ENCODE assay signal across 13 mouse cellular contexts in the genomic region with DNA sequence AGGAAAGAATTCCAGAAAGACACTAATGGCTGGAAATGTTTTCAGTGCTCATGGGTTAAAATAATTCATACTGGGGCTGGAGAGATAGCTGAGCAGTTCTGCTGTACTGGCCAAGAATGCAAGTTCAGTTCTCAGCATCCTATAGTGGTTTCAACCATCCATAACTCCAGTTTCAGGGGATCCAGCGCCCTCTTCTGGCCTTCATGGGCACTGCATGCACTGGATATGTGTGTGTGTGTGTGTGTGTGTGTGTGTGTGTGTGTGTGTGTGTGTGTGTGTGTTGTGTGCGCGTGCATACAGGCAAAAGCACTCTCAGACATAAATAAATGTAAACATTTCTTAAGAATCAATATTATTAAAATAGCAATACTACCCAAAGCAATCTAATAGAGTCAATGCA. TPM values are rescaled to one million over a fixed set of nuclear protein-coding genes. Genes with fewer than 3 reads are reported as not detected.
DNase-seq lines count a peak whose midpoint lies in the region; ATAC-seq and TF ChIP-seq lines count a peak whose summit lies in the region.
"Had no signal": no experiment of that assay in that cellular context is flagged by ENCODE, and none has a peak within 500 bp of the region (broad histone marks: within the 10 kb centered on the region; RNA-seq: fewer than 3 reads in every experiment).

No protein-coding gene starts in this region.

- no peaks in the 10 kb centered on the region for H3K36me3 ChIP-seq in forebrain, postnatal 0 days (ENCODE audit: insufficient read depth)
- H3K36me3 ChIP-seq in forebrain, embryonic 16.5 days (ENCODE audit: control insufficient read depth, insufficient read depth): no peaks in the 10 kb centered on the region
- H3K36me3 ChIP-seq in liver, embryonic 14.5 days (replicated peaks; ENCODE audit: control insufficient read depth, insufficient read depth, low read depth): no peaks in the 10 kb centered on the region
- H3K36me3 ChIP-seq in ES-E14 (ENCODE audit: control insufficient read depth, insufficient read depth, low read length, poor library complexity, severe bottlenecking): no peaks in the 10 kb centered on the region

- WGBS in forebrain, postnatal 0 days: 61% methylated on average over 3 of the region's 3 CpGs
- WGBS in forebrain, embryonic 16.5 days: 63% methylated on average over 3 of the region's 3 CpGs
- 49% methylated on average over 3 of the region's 3 CpGs for WGBS in liver, embryonic 14.5 days (ENCODE audit: insufficient replicate concordance)

- no peak overlapping the region for H3K27ac ChIP-seq in forebrain, postnatal 0 days (ENCODE audit: low read depth, low read length)
- no peak overlapping the region for H3K27ac ChIP-seq in forebrain, embryonic 16.5 days (ENCODE audit: low read length)
- H3K27ac ChIP-seq in liver, embryonic 14.5 days: no peak overlapping the region
- H3K27ac ChIP-seq in ES-E14 (ENCODE audit: insufficient read depth, low read depth, low read length, poor library complexity, severe bottlenecking): no peak overlapping the region

- TF ChIP-seq CTCF in forebrain, postnatal 0 days (IDR thresholded peaks at IDR 0.05; ENCODE audit: low read depth): peak; percentile 60
- TF ChIP-seq CTCF in liver, embryonic 14.5 days (IDR thresholded peaks at IDR 0.05; ENCODE audit: low read depth): peak; percentile 71

- in situ Hi-C loops in ES-E14 (cut with MboI; ENCODE audit: low sequenced_read_pairs in 2 of 2, unreplicated experiment in 2 of 2): no loop called here

- ATAC-seq in forebrain, postnatal 0 days: no peak
- ATAC-seq in forebrain, embryonic 16.5 days: no peak
- ATAC-seq in liver, embryonic 14.5 days (ENCODE audit: insufficient read depth): no peak

- DNase-seq in forebrain, postnatal 0 days: no peak
- DNase-seq in liver, embryonic 14.5 days (ENCODE audit: low read depth in 3 of 3, low spot score in 3 of 3): no peak
- DNase-seq in liver: no peak
- no peak for DNase-seq in ES-E14 (ENCODE audit: low read depth, low spot score)
- peak; percentile 44 to 57 for DNase-seq in natural killer cell, adult 2 months (ENCODE audit: low spot score in 2 of 2)
- DNase-seq in frontal cortex, adult 2 months (ENCODE audit: extremely low spot score in 1 of 2, low spot score in 1 of 2): no peak
- DNase-seq in c-Kit-positive CD71-positive TER-119-positive erythroid progenitor cells, embryonic 14.5 days (ENCODE audit: low spot score): no peak
- DNase-seq: adrenal gland, postnatal 10 days; gastrocnemius, postnatal 25 days; layer of hippocampus, postnatal 36 days; lung, adult 18-20 months had no signal

- no peak overlapping the region for H3K9ac ChIP-seq in forebrain, postnatal 0 days
- no peak overlapping the region for H3K9ac ChIP-seq in forebrain, embryonic 16.5 days (replicated peaks; ENCODE audit: low read depth, low read length)
- H3K9ac ChIP-seq in liver, embryonic 14.5 days (replicated peaks): no peak overlapping the region
- no peak overlapping the region for H3K9ac ChIP-seq in ES-E14 (ENCODE audit: insufficient read depth, low read depth, low read length, poor library complexity, severe bottlenecking)

- 0 out of 2 replicates have a peak, but pooled peaks cover 2% of the 10 kb centered on the region for H3K9me3 ChIP-seq in forebrain, postnatal 0 days (ENCODE audit: low read length)
- H3K9me3 ChIP-seq in forebrain, embryonic 16.5 days (ENCODE audit: control insufficient read depth, low read length): no peaks in the 10 kb centered on the region
- H3K9me3 ChIP-seq in liver, embryonic 14.5 days (ENCODE audit: control insufficient read depth, low read length): no peaks in the 10 kb centered on the region
- no peaks in the 10 kb centered on the region for H3K9me3 ChIP-seq in ES-E14 (ENCODE audit: control insufficient read depth, insufficient read depth, low read depth, low read length)

- TF ChIP-seq EP300 in liver, embryonic 14.5 days (IDR thresholded peaks at IDR 0.05; ENCODE audit: low read depth): no peak

- H3K4me3 ChIP-seq in forebrain, postnatal 0 days (ENCODE audit: low read depth, low read length): no peak overlapping the region
- no peak overlapping the region for H3K4me3 ChIP-seq in forebrain, embryonic 16.5 days (replicated peaks; ENCODE audit: low read length)
- H3K4me3 ChIP-seq in liver, embryonic 14.5 days (ENCODE audit: insufficient read depth in 1 of 2, low read depth in 2 of 2, low read length in 2 of 2): no peak overlapping the region
- no peak overlapping the region for H3K4me3 ChIP-seq in ES-E14 (ENCODE audit: insufficient read depth in 1 of 2, low read depth in 1 of 2, low read length in 2 of 2, poor library complexity in 1 of 2, severe bottlenecking in 1 of 2)

- H3K4me2 ChIP-seq in forebrain, postnatal 0 days (ENCODE audit: low read depth): no peak overlapping the region
- no peak overlapping the region for H3K4me2 ChIP-seq in forebrain, embryonic 16.5 days (ENCODE audit: low read length)
- no peak overlapping the region for H3K4me2 ChIP-seq in liver, embryonic 14.5 days (ENCODE audit: low read depth)

- no peaks in the 10 kb centered on the region for H3K27me3 ChIP-seq in forebrain, postnatal 0 days (ENCODE audit: insufficient read depth, low read length)
- no peaks in the 10 kb centered on the region for H3K27me3 ChIP-seq in forebrain, embryonic 16.5 days (replicated peaks; ENCODE audit: control insufficient read depth, insufficient read depth, low read length)
- H3K27me3 ChIP-seq in liver, embryonic 14.5 days (ENCODE audit: control insufficient read depth, insufficient read depth, low read length): no peaks in the 10 kb centered on the region

- no peaks in the 10 kb centered on the region for H3K4me1 ChIP-seq in forebrain, postnatal 0 days (ENCODE audit: insufficient read depth)
- H3K4me1 ChIP-seq in forebrain, embryonic 16.5 days (replicated peaks; ENCODE audit: control insufficient read depth, insufficient read depth, low read length): peaks cover 10% of the 10 kb centered on the region
- no peaks in the 10 kb centered on the region for H3K4me1 ChIP-seq in liver, embryonic 14.5 days (replicated peaks; ENCODE audit: control insufficient read depth in 2 of 2, insufficient read depth in 2 of 2, low read length in 1 of 2)
- H3K4me1 ChIP-seq in ES-E14 (ENCODE audit: control insufficient read depth in 2 of 2, insufficient read depth in 2 of 2, low read length in 2 of 2, poor library complexity in 1 of 2): 0 out of 4 replicates have a peak, but pooled peaks cover 0 to 2% of the 10 kb centered on the region in 2 experiments

TF ChIP-seq in ES-E14, 5 proteins besides CTCF, POLR2A, EP300 and RAD21:
- TF ChIP-seq CHD2 (IDR thresholded peaks at IDR 0.05; ENCODE audit: low read depth, low read length) (no peak), ZC3H11A (IDR thresholded peaks at IDR 0.05; ENCODE audit: borderline replicate concordance, low read depth, low read length) (0 out of 2 replicates have a peak, but pooled peaks have one; percentile 7), MAFK (IDR thresholded peaks at IDR 0.05; ENCODE audit: insufficient read depth, low read depth, low read length) (no peak)

RNA-seq across cellular contexts. Expression of gene Lrrfip1, which starts 22.8 kb away (rescaled TPM):
- total RNA-seq in forebrain, postnatal 0 days (2014; rRNA removed): 52.4 and 55.4 TPM in 2 replicates
- polyA plus RNA-seq in forebrain, postnatal 0 days (2015; fragmentation: Nextera tagmentation; extraction: Ambion mirVana): 56.9 and 62.0 TPM in 2 replicates
- polyA plus RNA-seq in forebrain, embryonic 16.5 days (2015; fragmentation: Nextera tagmentation; extraction: Ambion mirVana): 45.3 and 48.5 TPM in 2 replicates
- 4.6 and 9.4 TPM in 2 replicates for polyA plus RNA-seq in liver, embryonic 14.5 days (2012; rRNA removed)
- 10.0 and 12.5 TPM in 2 replicates for polyA plus RNA-seq in liver, embryonic 14.5 days (2014; fragmentation: Nextera tagmentation; extraction: Ambion mirVana)
- total RNA-seq in ES-E14 (2012; rRNA removed): 20.5 and 31.5 TPM in 2 replicates
- polyA plus RNA-seq in frontal cortex, adult 2 months (2012; rRNA removed): 76.0 and 85.8 TPM in 2 replicates

RNA-seq across cellular contexts. Expression of gene Rab17, which starts 51.8 kb away (rescaled TPM):
- 0.15 and 0.62 TPM in 2 replicates for total RNA-seq in forebrain, postnatal 0 days (2014; rRNA removed)
- polyA plus RNA-seq in forebrain, postnatal 0 days (2015; fragmentation: Nextera tagmentation; extraction: Ambion mirVana): 0.30 TPM in 1 of 2 replicates, not detected in the other
- 0.27 and 0.43 TPM in 2 replicates for polyA plus RNA-seq in forebrain, embryonic 16.5 days (2015; fragmentation: Nextera tagmentation; extraction: Ambion mirVana)
- 1.4 and 1.8 TPM in 2 replicates for polyA plus RNA-seq in liver, embryonic 14.5 days (2012; rRNA removed)
- 3.9 and 4.2 TPM in 2 replicates for polyA plus RNA-seq in liver, embryonic 14.5 days (2014; fragmentation: Nextera tagmentation; extraction: Ambion mirVana)
- total RNA-seq in ES-E14 (2012; rRNA removed): 0.62 and 0.63 TPM in 2 replicates
- 0.06 and 0.21 TPM in 2 replicates for polyA plus RNA-seq in frontal cortex, adult 2 months (2012; rRNA removed)
- total RNA-seq: gastrocnemius, postnatal 25 days; layer of hippocampus, postnatal 36 days; monocyte, adult 5-6 weeks had no signal

Comparison
In these comparisons a context has a peak if more than half of its experiments do, and no peak if none do; other contexts are left out.
1. DNase-seq: peak in natural killer cell, adult 2 months (2 of 2); none in forebrain, postnatal 0 days (single experiment), liver, embryonic 14.5 days (0 of 3), liver (single experiment), ES-E14 (single experiment), frontal cortex, adult 2 months (0 of 2) and c-Kit-positive CD71-positive TER-119-positive erythroid progenitor cells, embryonic 14.5 days (single experiment).